Mouse (Mus musculus) hindbrain, embryonic 12.5 days (tissue): ENCODE results near the gene Cdh13. TPM values are rescaled to one million over a fixed set of nuclear protein-coding genes. Genes with fewer than 3 reads are reported as not detected.

Source experiments
- ATAC-seq: fragments of 200-750 bp; cut with Nextera tagmentation; 2 replicates; pipeline ENCODE4 v1.8.0; 2017; ENCODE audit warnings: moderate TSS enrichment; ENCODE audit not compliant: low FRiP score
- H3K27ac ChIP-seq: fragments of 300-500 bp; sonication (generic); 2 replicates; pipeline ENCODE4 v1.5.1; 2016; ENCODE audit warnings: mild to moderate bottlenecking
- H3K27me3 ChIP-seq: fragments of 300-500 bp; sonication (generic); 2 replicates; pipeline ENCODE4 v1.6.1; 2016; ENCODE audit warnings: mild to moderate bottlenecking
- H3K36me3 ChIP-seq: fragments of 300-500 bp; sonication (generic); 2 replicates; pipeline ENCODE4 v1.6.1; 2016; ENCODE audit warnings: mild to moderate bottlenecking
- H3K4me1 ChIP-seq: fragments of 300-500 bp; sonication (generic); 2 replicates; pipeline ENCODE4 v1.6.1; 2016
- H3K4me2 ChIP-seq: fragments of 300-500 bp; sonication (generic); replicated peaks from 2 replicates; pipeline ENCODE4 v1.6.1; 2016; ENCODE audit warnings: mild to moderate bottlenecking
- H3K4me3 ChIP-seq: fragments of 300-500 bp; sonication (generic); 2 replicates; pipeline ENCODE4 v1.5.1; 2016; ENCODE audit warnings: mild to moderate bottlenecking
- H3K9ac ChIP-seq: fragments of 300-500 bp; sonication (generic); 2 replicates; pipeline ENCODE4 v1.6.1; 2016; ENCODE audit warnings: mild to moderate bottlenecking, moderate library complexity
- H3K9me3 ChIP-seq: fragments of 300-500 bp; sonication (generic); replicated peaks from 2 replicates; pipeline ENCODE4 v1.6.1; 2016; ENCODE audit warnings: mild to moderate bottlenecking
- WGBS: fragments of 180-500 bp; shearing (Covaris S2); methylation state at CpG from one replicate; pipeline ENCODE4 v1.1.7; 2016; 5-methylcytosine and 5-hydroxymethylcytosine counted together
- polyA plus RNA-seq: library from polyadenylated mRNA; unstranded; fragments of >200 nt; fragmentation: Nextera tagmentation; extraction: Ambion mirVana; gene quantifications from 2 replicates; pipeline ENCODE4 v1.2.1, GENCODE M21; 2016

Cdh13 gene
- polyA plus RNA-seq, 1 experiment from 2014 or later: 25.7 TPM

DNA sequence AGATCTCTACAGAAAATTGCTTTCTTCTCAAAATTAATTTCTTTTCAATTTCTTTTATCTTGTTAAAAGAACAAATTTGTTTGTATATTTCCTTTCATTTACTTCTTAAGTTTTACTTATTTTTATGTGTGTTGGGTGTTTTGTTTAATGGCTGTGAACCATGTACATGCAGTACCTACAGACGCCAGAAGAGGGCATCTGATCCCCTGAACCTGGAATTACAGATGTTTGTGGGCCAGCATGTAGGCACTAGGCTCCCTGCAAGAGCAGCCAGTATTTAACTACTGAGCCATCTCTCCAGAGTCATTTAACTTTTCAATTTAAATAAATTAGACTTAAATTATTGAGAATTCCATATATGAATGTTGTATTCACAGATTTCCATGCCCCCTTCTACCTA lies 941.0 kb downstream of the Cdh13 start:
- Histone ChIP-seq H3K9ac (no peak overlapping the region), H3K36me3 (no peaks in the 10 kb centered on the region), H3K4me1 (no peaks in the 10 kb centered on the region), H3K27me3 (no peaks in the 10 kb centered on the region), H3K4me2 (no peak overlapping the region), H3K9me3 (no peaks in the 10 kb centered on the region), H3K27ac (no peak overlapping the region), H3K4me3 (no peak overlapping the region)
- no peak for ATAC-seq
- 0% methylated on average over 1 of the region's 1 CpGs for WGBS

DNA sequence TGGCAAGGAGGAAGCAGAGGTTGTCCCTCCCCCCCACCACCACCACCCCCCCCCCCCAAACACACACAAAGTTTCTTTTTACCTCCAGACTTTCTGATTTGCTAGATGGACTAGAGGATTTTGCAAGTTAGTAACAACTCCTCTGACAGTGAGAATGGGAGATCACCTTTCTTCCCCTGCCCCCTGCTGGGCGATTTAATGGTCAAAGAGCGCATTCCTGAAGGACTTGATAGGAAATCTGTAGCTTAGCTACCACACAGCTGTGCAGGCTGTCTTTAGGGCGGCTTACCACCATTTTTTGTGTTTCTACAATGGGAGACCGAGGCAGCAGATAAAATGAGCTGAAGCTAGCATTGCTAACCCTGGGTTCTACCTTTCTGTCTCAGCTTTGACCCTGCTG lies 961.6 kb downstream of the Cdh13 start:
- Histone ChIP-seq H3K9me3 (no peaks in the 10 kb centered on the region), H3K27ac (no peak overlapping the region), H3K9ac (no peak overlapping the region), H3K36me3 (no peaks in the 10 kb centered on the region), H3K4me3 (no peak overlapping the region), H3K4me1 (no peaks in the 10 kb centered on the region), H3K27me3 (no peaks in the 10 kb centered on the region), H3K4me2 (no peak overlapping the region)
- no peak for ATAC-seq
- 51% methylated on average over 4 of the region's 4 CpGs for WGBS

DNA sequence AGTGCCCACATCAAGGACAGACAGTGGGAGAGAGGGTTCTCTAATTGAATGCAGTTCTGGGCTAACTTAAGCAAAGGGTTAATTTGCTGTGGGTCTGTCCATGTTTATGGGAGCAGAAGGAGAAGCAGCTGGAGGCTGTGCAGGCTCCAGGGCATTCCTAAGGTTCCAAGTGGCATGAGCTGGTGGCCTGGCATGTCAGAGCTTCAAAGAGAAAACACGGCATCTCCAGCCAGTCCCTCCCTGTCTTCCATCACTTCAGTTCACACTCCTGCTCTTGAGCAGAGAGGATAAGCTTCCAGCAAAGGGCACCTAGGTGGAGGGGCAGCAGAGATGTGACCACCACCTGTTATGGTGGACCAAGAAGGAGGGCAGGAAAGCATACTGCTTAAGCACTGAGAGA lies 962.1 kb downstream of the Cdh13 start:
- no peak overlapping the region for H3K4me2 ChIP-seq
- H3K36me3 ChIP-seq: no peaks in the 10 kb centered on the region
- H3K9ac ChIP-seq: no peak overlapping the region
- no peak overlapping the region for H3K4me3 ChIP-seq
- H3K27me3 ChIP-seq: no peaks in the 10 kb centered on the region
- no peaks in the 10 kb centered on the region for H3K4me1 ChIP-seq
- no peaks in the 10 kb centered on the region for H3K9me3 ChIP-seq
- no peak for ATAC-seq
- 31% methylated on average over 1 of the region's 1 CpGs for WGBS
- H3K27ac ChIP-seq: no peak overlapping the region

DNA sequence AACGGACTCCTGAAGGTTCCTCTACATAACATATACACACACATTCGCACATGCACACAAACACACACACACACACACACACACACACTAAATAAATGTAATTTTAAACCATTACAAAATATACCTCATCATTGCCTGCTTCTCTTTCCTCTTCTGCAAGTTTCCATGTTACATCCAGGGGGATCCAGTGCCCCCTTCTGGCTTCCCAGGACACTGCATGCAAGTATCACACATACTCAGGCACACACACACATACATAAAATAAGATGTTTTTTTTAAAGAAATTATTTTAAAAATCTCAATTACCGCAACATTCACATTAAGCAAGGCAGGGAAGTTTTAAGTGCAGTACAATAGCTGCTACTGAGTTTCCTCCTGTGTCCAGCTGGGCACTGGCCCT lies 970.8 kb downstream of the Cdh13 start:
- no peak overlapping the region for H3K4me2 ChIP-seq
- peaks cover 5% of the 10 kb centered on the region; the same call in 1 of the 2 replicates for H3K9me3 ChIP-seq
- H3K36me3 ChIP-seq: no peaks in the 10 kb centered on the region
- no peak overlapping the region for H3K27ac ChIP-seq
- H3K4me1 ChIP-seq: no peaks in the 10 kb centered on the region
- H3K4me3 ChIP-seq: no peak overlapping the region
- ATAC-seq: no peak
- no peak overlapping the region for H3K9ac ChIP-seq
- 92% methylated on average over 3 of the region's 3 CpGs for WGBS
- no peaks in the 10 kb centered on the region for H3K27me3 ChIP-seq

DNA sequence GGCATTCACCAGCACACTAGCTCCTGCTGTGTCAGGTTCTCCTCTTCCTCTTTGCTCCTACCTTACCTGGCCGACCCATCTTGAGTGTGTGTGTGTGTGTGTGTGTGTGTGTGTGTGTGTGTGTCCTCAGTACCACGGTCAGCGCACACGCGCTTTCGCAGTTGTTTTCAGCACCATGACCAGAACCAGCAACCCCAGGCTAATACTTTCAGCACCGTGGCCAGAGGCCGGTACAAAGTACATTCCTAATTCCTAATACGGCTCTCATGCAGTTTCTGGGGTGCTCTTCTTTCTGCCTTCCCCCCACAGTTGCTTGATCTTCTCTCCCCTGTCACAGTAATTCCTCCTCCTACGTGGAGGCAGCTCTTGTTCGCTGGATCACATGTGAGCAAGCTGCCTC lies 975.1 kb downstream of the Cdh13 start:
- no peak overlapping the region for H3K27ac ChIP-seq
- H3K4me3 ChIP-seq: no peak overlapping the region
- H3K36me3 ChIP-seq: no peaks in the 10 kb centered on the region
- H3K27me3 ChIP-seq: no peaks in the 10 kb centered on the region
- WGBS: 45% methylated on average over 11 of the region's 11 CpGs
- ATAC-seq: no peak
- no peak overlapping the region for H3K9ac ChIP-seq
- H3K4me1 ChIP-seq: no peaks in the 10 kb centered on the region
- no peak overlapping the region for H3K4me2 ChIP-seq
- H3K9me3 ChIP-seq: peaks cover 5% of the 10 kb centered on the region; the same call in 1 of the 2 replicates

DNA sequence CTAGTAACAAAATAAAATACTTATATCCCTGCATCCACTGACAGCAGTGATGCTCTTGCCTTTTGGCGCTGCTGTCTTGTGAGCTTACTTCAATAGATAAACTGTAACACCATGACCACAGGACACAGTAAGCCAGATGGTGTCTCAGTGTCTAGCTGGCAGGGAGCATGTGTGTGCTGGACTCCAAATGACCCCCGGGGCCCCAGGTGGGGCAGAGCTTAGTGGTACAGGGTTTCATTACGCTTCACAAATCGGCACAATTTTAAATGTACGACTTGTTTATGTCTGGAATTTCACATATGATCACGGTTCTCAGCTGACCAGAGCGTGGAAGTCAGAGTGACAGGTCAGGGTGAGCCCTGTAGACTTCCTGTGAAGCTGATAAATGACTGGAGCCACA lies 980.2 kb downstream of the Cdh13 start:
- 73% methylated on average over 7 of the region's 7 CpGs for WGBS
- H3K36me3 ChIP-seq: no peaks in the 10 kb centered on the region

DNA sequence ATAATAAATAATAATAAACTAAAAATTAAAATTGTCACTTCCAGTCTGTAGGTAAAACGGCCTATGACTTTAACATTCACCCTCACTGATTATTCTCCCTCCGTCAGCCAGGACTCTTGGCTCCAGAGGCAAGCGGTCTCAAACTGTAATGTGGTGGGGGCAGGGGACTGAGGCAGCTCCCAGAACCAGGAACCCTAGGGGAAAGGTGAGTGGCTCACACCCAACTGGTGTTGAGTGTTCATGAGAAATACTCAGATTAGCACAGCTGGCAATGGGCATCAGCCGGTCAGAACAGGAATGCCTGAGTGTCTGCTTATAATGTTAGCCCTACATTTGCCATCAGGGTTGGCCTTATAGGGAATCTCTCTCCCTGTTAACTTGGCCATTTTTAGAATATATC lies 982.8 kb downstream of the Cdh13 start:
- no peak for ATAC-seq
- Histone ChIP-seq H3K27ac (no peak overlapping the region), H3K4me3 (no peak overlapping the region), H3K4me1 (no peaks in the 10 kb centered on the region; the same call in 1 of the 2 replicates), H3K9ac (no peak overlapping the region), H3K4me2 (no peak overlapping the region), H3K27me3 (no peaks in the 10 kb centered on the region), H3K9me3 (no peaks in the 10 kb centered on the region), H3K36me3 (no peaks in the 10 kb centered on the region)
- WGBS: 89% methylated on average over 4 of the region's 4 CpGs

More for the DNA sequence above, 980.2 kb downstream of the Cdh13 start:
- Histone ChIP-seq H3K9ac (no peak overlapping the region), H3K4me1 (no peaks in the 10 kb centered on the region), H3K9me3 (no peaks in the 10 kb centered on the region), H3K4me2 (no peak overlapping the region), H3K4me3 (no peak overlapping the region), H3K27me3 (no peaks in the 10 kb centered on the region), H3K27ac (no peak overlapping the region)
- no peak for ATAC-seq

DNA sequence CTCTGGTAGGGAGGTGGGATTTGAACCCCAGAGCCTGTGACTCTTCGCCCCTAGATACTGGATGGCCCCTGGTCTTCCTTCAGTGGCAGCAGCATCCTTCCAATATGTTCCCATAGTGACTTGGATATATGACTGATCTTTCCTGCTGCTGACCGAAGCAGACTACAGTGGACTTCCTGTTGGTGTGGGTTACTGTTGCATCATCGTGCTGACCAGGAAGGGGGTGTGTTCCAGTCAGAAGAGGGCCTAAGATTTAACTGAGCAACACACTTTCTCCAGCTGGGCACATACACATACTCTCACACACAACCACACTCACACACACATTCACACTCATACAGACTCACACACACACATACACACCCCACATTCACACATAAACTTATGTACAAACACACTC lies 986.0 kb downstream of the Cdh13 start:
- H3K36me3 ChIP-seq: no peaks in the 10 kb centered on the region
- no peak overlapping the region for H3K9ac ChIP-seq
- H3K4me2 ChIP-seq: no peak overlapping the region
- no peaks in the 10 kb centered on the region for H3K27me3 ChIP-seq
- H3K4me3 ChIP-seq: no peak overlapping the region
- no peaks in the 10 kb centered on the region; the same call in 1 of the 2 replicates for H3K4me1 ChIP-seq
- no peaks in the 10 kb centered on the region for H3K9me3 ChIP-seq
- WGBS: 89% methylated on average over 3 of the region's 3 CpGs
- no peak overlapping the region for H3K27ac ChIP-seq
- no peak for ATAC-seq

DNA sequence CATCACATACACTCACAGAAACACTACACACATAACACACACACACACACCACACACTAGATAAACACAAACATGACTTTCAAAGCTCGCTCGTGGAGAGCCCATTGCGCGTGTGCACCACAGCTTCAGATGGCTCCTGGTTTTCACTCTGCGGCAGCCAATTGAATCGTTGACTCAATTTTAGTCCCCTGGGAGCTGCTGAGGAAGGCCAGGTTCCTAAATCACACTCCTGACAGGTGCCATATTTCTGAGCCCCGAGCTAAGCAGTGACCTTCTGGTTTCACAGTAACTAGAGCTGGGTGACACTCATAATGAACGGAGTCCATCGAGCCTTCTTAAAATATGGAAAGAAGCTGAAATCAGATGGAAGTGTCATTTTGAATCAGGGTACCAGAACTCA lies 986.8 kb downstream of the Cdh13 start:
- Histone ChIP-seq H3K36me3 (no peaks in the 10 kb centered on the region), H3K27ac (no peak overlapping the region), H3K27me3 (no peaks in the 10 kb centered on the region), H3K4me2 (no peak overlapping the region), H3K4me1 (no peaks in the 10 kb centered on the region; the same call in 1 of the 2 replicates), H3K9me3 (no peaks in the 10 kb centered on the region), H3K4me3 (no peak overlapping the region), H3K9ac (no peak overlapping the region)
- 80% methylated on average over 9 of the region's 9 CpGs for WGBS
- ATAC-seq: no peak

DNA sequence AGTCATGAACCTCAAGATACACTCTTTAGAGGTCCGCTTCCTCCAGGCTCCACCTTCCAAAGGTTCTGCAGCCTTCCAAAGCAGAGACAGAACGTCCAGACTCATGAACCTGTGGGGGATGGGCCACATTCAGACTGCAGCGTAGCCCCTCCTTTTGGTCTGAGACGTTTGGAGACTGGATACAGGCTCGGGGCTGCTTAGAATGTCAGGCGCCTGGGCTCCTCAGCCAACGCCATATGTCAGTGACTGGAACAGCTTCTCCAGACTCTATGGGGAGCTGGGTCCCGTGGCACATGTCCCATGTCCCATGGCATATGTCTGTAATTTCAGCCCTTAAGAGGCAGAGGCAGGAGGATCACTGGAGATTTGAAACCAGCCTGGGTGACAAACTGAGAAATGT lies 989.4 kb downstream of the Cdh13 start:
- WGBS: 66% methylated on average over 8 of the region's 8 CpGs
- H3K9ac ChIP-seq: no peak overlapping the region
- no peaks in the 10 kb centered on the region for H3K9me3 ChIP-seq
- no peak overlapping the region for H3K27ac ChIP-seq
- no peak overlapping the region for H3K4me3 ChIP-seq
- no peak overlapping the region for H3K4me2 ChIP-seq
- no peaks in the 10 kb centered on the region for H3K36me3 ChIP-seq
- H3K27me3 ChIP-seq: no peaks in the 10 kb centered on the region
- H3K4me1 ChIP-seq: no peaks in the 10 kb centered on the region; the same call in 1 of the 2 replicates
- no peak for ATAC-seq

DNA sequence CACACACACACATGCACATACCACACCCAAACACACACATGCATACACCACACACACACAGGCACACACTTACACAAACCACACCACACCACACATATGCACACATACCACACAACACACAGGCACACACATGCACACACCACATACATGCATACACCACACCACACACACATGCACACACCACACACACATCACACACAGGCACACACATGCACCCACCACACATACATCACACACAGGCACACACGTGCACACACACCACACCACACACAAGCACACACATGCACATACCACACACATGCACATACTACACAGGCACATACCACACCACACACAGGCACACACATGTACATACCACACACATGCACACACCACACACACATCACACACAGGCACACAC lies 991.9 kb downstream of the Cdh13 start:
- H3K27ac ChIP-seq: no peak overlapping the region

DNA sequence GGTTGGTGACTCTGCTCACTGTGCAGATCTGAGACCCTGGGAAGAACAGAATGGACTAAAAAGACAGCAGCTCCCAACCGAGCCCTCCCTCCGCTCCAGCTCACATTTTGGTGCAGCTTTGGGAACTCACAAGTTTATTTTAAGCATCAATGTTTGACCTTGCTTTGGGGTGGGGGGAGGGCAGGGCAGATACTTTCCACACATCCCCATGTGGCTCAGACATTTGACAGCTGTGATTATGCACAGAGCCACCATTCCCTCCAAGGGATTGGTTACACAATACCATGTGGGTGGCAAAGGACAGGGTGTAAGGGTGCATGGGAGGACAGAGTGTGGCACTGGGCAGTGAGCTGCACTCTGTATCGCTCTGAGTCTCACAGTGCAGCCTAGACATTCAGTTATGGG lies 993.5 kb downstream of the Cdh13 start:
- Histone ChIP-seq H3K4me1 (no peaks in the 10 kb centered on the region), H3K27ac (no peak overlapping the region), H3K36me3 (no peaks in the 10 kb centered on the region), H3K9ac (no peak overlapping the region), H3K4me2 (no peak overlapping the region), H3K27me3 (no peaks in the 10 kb centered on the region), H3K4me3 (no peak overlapping the region), H3K9me3 (no peaks in the 10 kb centered on the region)
- ATAC-seq: no peak
- WGBS: 71% methylated on average over 3 of the region's 3 CpGs

More for the DNA sequence above, 991.9 kb downstream of the Cdh13 start:
- no peak for ATAC-seq
- no peak overlapping the region for H3K4me3 ChIP-seq
- no peak overlapping the region for H3K9ac ChIP-seq
- no peaks in the 10 kb centered on the region for H3K9me3 ChIP-seq
- H3K4me1 ChIP-seq: no peaks in the 10 kb centered on the region
- 93% methylated on average over 1 of the region's 1 CpGs for WGBS
- no peaks in the 10 kb centered on the region for H3K27me3 ChIP-seq
- H3K36me3 ChIP-seq: no peaks in the 10 kb centered on the region
- H3K4me2 ChIP-seq: no peak overlapping the region

DNA sequence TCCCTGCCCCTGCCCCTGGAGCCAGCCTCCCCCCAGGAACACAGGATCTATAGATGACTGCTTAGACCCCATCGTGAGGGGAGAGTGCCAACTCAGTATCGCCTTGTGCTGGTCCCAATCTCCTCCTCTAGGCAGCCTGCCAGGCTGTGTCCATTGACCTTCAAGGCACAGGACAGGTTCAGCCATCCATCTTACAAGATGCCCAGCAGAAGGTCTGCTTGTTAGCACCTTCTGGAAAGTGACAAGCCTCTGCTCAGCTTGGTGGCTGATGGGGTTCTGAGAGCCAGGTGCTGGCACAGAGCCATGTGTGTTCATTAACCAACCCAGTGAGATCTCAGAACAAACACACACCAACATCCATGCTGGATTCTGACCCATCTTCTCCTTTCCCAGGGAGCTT lies 998.2 kb downstream of the Cdh13 start:
- ATAC-seq: no peak
- H3K4me2 ChIP-seq: no peak overlapping the region
- no peaks in the 10 kb centered on the region for H3K4me1 ChIP-seq
- H3K27me3 ChIP-seq: no peaks in the 10 kb centered on the region
- no peaks in the 10 kb centered on the region for H3K36me3 ChIP-seq
- H3K9me3 ChIP-seq: no peaks in the 10 kb centered on the region
- WGBS: 89% methylated on average over 2 of the region's 2 CpGs
- no peak overlapping the region for H3K4me3 ChIP-seq
- H3K9ac ChIP-seq: no peak overlapping the region
- H3K27ac ChIP-seq: no peak overlapping the region
